Mouse (Mus musculus): ENCODE results near the gene Itprip. TPM values are rescaled to one million over a fixed set of nuclear protein-coding genes. Genes with fewer than 3 reads are reported as not detected.
"Not testable (repeated sequence)": the region's sequence is repeated elsewhere in the genome, so short reads cannot be mapped to it uniquely, and the experiment has no call there.

Itprip gene
- total RNA-seq, 2 experiments from 2014 or later: 8.0 to 8.1 TPM

DNA sequence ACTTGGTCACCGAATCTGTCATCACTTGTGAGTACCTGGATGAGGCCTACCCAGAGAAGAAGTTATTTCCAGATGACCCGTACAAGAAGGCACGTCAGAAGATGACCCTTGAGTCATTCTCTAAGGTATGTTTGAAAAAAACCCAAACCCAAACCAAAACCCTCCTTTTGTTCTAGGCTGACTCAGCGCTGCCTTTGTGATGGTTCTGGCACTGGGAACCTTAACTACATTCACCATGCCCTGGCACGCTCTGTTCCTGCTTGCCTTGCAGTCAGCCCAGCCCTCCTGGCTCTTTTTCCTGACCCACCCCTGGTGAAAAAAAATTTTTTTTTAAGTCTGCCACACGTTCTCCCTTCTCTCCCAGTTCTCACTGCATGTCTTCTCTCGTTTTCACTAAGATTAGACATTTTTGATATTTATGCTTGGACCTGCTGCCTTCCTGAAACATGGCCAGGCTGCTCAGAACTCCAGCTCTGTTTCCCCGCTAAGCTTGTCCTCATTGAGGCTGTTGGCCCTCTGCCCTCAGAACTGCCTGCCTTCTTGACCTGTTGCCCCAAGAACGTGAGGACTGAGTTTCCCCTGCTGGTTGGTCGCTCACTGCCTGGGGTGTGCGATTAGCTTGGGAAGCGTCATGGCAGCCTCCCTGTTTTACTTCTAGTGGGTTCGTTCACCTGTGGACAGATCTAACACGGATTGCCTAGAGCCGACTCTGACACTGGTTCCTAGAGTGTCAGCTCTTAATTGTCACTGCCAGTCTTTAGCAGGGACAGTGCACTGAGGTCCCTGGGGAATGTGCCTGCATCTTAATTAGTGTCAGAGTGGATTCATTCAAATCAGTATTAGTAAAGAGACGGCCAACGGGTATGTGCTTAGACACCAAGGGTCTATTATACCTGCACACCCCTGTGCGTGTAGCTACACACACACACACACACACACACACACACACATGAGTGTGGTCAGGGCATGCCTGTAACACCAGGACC is 60.8 kb downstream of the Itprip start:
- DNase-seq: no peak
- intact Hi-C loops (cut with DNase I): no loop called here

- intact Hi-C loops (cut with DNase I): no loop called here
Observed at GRCm38 (mm10) chr19:47854796-47855783, 64.0 kb downstream of the Itprip start, which contains the start of gene Gsto1. Gene Gsto1, plus strand, starts transcription at chr19:47854970.

GRCm38 (mm10) chr19:47853951-47854795 is 64.9 kb downstream of the Itprip start:
- DNase-seq: peak; percentile 7 to 16
- intact Hi-C loops (cut with DNase I): no loop called here

More at GRCm38 (mm10) chr19:47854796-47855783, 64.0 kb downstream of the Itprip start, which contains the start of gene Gsto1:
- peak; percentile 88 to 93 for DNase-seq

- intact Hi-C loops (cut with DNase I): no loop called here
- no peak for DNase-seq
Observed at GRCm38 (mm10) chr19:47853053-47853452, 66.0 kb downstream of the Itprip start.

GRCm38 (mm10) chr19:47852131-47852530 is 67.0 kb downstream of the Itprip start:
- DNase-seq; intact Hi-C loops (cut with DNase I): not testable (repeated sequence)

GRCm38 (mm10) chr19:47849735-47850134 is 69.4 kb downstream of the Itprip start:
- no peak for DNase-seq
- intact Hi-C loops (cut with DNase I): no loop called here

Small RNA genes within 50 kb of the gene (microRNA-seq; reads per million reads assigned to microRNA genes)
- gene Gm22240: 0 reads per million in 2 experiments

Other genes starting within 250 kb of the Itprip start
- gene Col17a1, start 227.2 kb downstream of the Itprip start, total RNA-seq (2021): under 1 TPM; 0.10 to 0.14 TPM
- 10 to 100 TPM; 60.7 to 66.1 TPM for gene Sfr1, start 187.6 kb downstream of the Itprip start, total RNA-seq (2021)
- 100 to 1,000 TPM; 133 to 134 TPM for gene Gsto1, start 64.3 kb downstream of the Itprip start, total RNA-seq (2021)
- 1 to 10 TPM; 1.6 to 1.7 TPM for gene Gsto2, start 53.8 kb downstream of the Itprip start, total RNA-seq (2021)
- under 1 TPM in 1 of 2 experiments, not detected in 1; 0.81 TPM for gene Cfap43, start within 50 bp of the Itprip start, total RNA-seq (2021)
- 1 to 10 TPM; 1.3 to 2.1 TPM for gene Cfap58, start 18.4 kb upstream of the Itprip start, total RNA-seq (2021)

All from heart, postnatal 14 days (tissue).